In genomic region chr3:104703941-104704340, GRCm38 (mm10) we compare ENCODE assay signal across 34 mouse cellular contexts.
"Had no signal": no experiment of that assay in that cellular context is flagged by ENCODE, and none has a peak within 500 bp of the region (broad histone marks: within the 10 kb centered on the region; RNA-seq: fewer than 3 reads in every experiment).

No protein-coding gene starts in this region.

- H3K4me2 ChIP-seq: heart, embryonic 12.5 days; heart, embryonic 13.5 days; heart, embryonic 15.5 days; hindbrain, embryonic 12.5 days; hindbrain, embryonic 13.5 days; hindbrain, embryonic 14.5 days; hindbrain, embryonic 15.5 days; intestine, embryonic 15.5 days; kidney, embryonic 15.5 days had no signal

- H3K27ac ChIP-seq: heart, embryonic 13.5 days; heart, embryonic 15.5 days; hindbrain, embryonic 10.5 days; hindbrain, embryonic 12.5 days; hindbrain, embryonic 13.5 days; hindbrain, embryonic 14.5 days; hindbrain, embryonic 15.5 days; hindbrain, postnatal 0 days; intestine, embryonic 15.5 days; kidney, embryonic 15.5 days; kidney, postnatal 0 days; layer of hippocampus, adult 2 months; left cerebral cortex, adult 2 months had no signal

- H3K36me3 ChIP-seq: heart, embryonic 12.5 days; heart, embryonic 13.5 days; heart, embryonic 15.5 days; hindbrain, embryonic 10.5 days; hindbrain, embryonic 12.5 days; hindbrain, embryonic 13.5 days; hindbrain, embryonic 15.5 days; intestine, embryonic 15.5 days; kidney, embryonic 15.5 days had no signal

- ATAC-seq: hindbrain, embryonic 16.5 days; hindbrain, postnatal 0 days; inflammation-experienced regulatory T-cells, adult 6 months; intestine, embryonic 15.5 days; intestine, embryonic 16.5 days; intestine, postnatal 0 days had no signal

- H3K9ac ChIP-seq: heart, embryonic 12.5 days; heart, embryonic 13.5 days; heart, embryonic 15.5 days; hindbrain, embryonic 12.5 days; hindbrain, embryonic 13.5 days; hindbrain, embryonic 14.5 days; hindbrain, embryonic 15.5 days; intestine, embryonic 15.5 days; kidney, embryonic 15.5 days had no signal

- H3K9me3 ChIP-seq: heart, embryonic 13.5 days; heart, embryonic 15.5 days; hindbrain, embryonic 10.5 days; hindbrain, embryonic 12.5 days; hindbrain, embryonic 13.5 days; hindbrain, embryonic 15.5 days; intestine, embryonic 15.5 days; kidney, embryonic 15.5 days had no signal

- DNase-seq: heart, postnatal 10 days; heart, postnatal 14 days; heart, postnatal 36 days; heart, postnatal 4 days; kidney, adult 11 months; kidney, adult 18-20 months; kidney, adult 2 months; kidney, adult 8-10 months; kidney, adult 9 months; kidney, postnatal 10 days; kidney, postnatal 14 days; kidney, postnatal 25 days; kidney, postnatal 36 days; kidney, postnatal 4 days; layer of hippocampus, adult 9-11 months; layer of hippocampus, postnatal 36 days had no signal

- H3K27me3 ChIP-seq: heart, embryonic 12.5 days; heart, embryonic 13.5 days; heart, embryonic 15.5 days; hindbrain, embryonic 13.5 days; hindbrain, embryonic 15.5 days; intestine, embryonic 15.5 days; kidney, embryonic 15.5 days had no signal

- H3K4me3 ChIP-seq: heart, embryonic 12.5 days; heart, embryonic 13.5 days; heart, embryonic 15.5 days; hindbrain, embryonic 10.5 days; hindbrain, embryonic 12.5 days; hindbrain, embryonic 13.5 days; hindbrain, embryonic 15.5 days; intestine, embryonic 15.5 days; kidney, embryonic 15.5 days; layer of hippocampus, adult 2 months; left cerebral cortex, adult 2 months had no signal
